Mouse (Mus musculus): ENCODE measurements around the gene Rnase9. TPM values are rescaled to one million over a fixed set of nuclear protein-coding genes. Genes with fewer than 3 reads are reported as not detected.

The Rnase9 gene
- polyA plus RNA-seq (2015; fragmentation: Nextera tagmentation; extraction: Ambion mirVana) = not detected in 2 replicates

GRCm38 (mm10) chr14:51041769-51042168 is at the start of gene Rnase9:
Gene Rnase9 (minus strand): TSS chr14:51041869.
- 76% methylated on average over 6 of the region's 6 CpGs for WGBS
- no peak for ATAC-seq (ENCODE audit: insufficient number of reproducible peaks, insufficient read depth, low FRiP score, low TSS enrichment, low read depth)

DNA sequence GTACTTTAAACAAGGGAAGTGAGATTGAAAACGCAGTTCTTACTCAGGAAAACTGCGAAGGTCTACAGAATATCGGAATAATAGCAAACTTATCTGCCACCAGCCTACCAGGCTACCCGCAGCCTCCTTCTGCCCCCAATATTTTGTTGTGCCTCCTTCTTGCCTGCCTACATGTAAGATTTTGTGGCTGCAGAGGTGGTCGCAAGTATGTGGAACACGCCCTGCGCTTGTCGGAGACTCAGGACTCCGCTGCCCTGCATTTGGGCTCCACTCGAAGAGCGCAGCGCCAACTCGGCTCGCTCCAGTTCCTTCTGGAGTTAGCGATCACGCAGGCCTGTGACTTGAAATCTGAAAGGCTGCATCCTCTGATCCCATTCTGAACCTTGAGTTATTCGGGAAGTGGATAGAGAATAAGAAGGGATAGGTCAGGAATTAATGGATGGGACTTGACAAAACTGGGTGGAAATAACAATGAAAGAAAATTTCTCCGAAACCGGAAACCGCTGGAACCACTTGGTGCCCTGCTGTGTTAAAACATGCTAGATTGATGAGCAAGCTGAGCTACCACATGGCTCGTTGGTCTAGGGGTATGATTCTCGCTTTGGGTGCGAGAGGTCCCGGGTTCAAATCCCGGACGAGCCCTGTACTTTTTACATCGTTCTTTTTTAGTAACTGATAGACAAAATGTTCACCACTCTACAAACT is 48.6 kb upstream of the Rnase9 start:
- no peaks in the 10 kb centered on the region for H3K9me3 ChIP-seq
- H3K36me3 ChIP-seq = no peaks in the 10 kb centered on the region
- H3K9ac ChIP-seq = peak overlapping the region; percentile 72
- peak; percentile 45 for ATAC-seq (ENCODE audit: insufficient number of reproducible peaks, insufficient read depth, low FRiP score, low TSS enrichment, low read depth)
- H3K4me3 ChIP-seq = peak overlapping the region; percentile 73
- WGBS = under 1% methylated on average over 27 of the region's 27 CpGs
- no peaks in the 10 kb centered on the region for H3K4me1 ChIP-seq
- H3K4me2 ChIP-seq = peak overlapping the region; percentile 73
- no peaks in the 10 kb centered on the region for H3K27me3 ChIP-seq
- H3K27ac ChIP-seq = peak overlapping the region; percentile 88

More at GRCm38 (mm10) chr14:51041769-51042168, at the start of gene Rnase9:
- H3K36me3 ChIP-seq = no peaks in the 10 kb centered on the region
- no peak within 1 kb of the TSS for H3K27ac ChIP-seq
- no peaks in the 10 kb centered on the region for H3K27me3 ChIP-seq
- H3K4me2 ChIP-seq = no peak within 1 kb of the TSS
- H3K9ac ChIP-seq = no peak within 1 kb of the TSS
- H3K9me3 ChIP-seq = no peaks in the 10 kb centered on the region
- no peaks in the 10 kb centered on the region for H3K4me1 ChIP-seq
- H3K4me3 ChIP-seq = no peak within 1 kb of the TSS

- Histone ChIP-seq H3K27me3 (no peaks in the 10 kb centered on the region), H3K36me3 (no peaks in the 10 kb centered on the region), H3K4me1 (no peaks in the 10 kb centered on the region), H3K4me2 (peak overlapping the region; percentile 73), H3K9ac (peak overlapping the region; percentile 72), H3K4me3 (peak overlapping the region; percentile 73), H3K27ac (peak overlapping the region; percentile 88), H3K9me3 (no peaks in the 10 kb centered on the region)
- peak; percentile 21; the same call in 1 of the 2 replicates for ATAC-seq (ENCODE audit: insufficient number of reproducible peaks, insufficient read depth, low FRiP score, low TSS enrichment, low read depth)
- 0% methylated on average over 15 of the region's 15 CpGs for WGBS
Observed at GRCm38 (mm10) chr14:51089674-51090076, 48.0 kb upstream of the Rnase9 start.

GRCm38 (mm10) chr14:51088970-51089673 is 47.5 kb upstream of the Rnase9 start:
- H3K4me2 ChIP-seq = peak overlapping the region; percentile 73
- no peaks in the 10 kb centered on the region for H3K9me3 ChIP-seq
- H3K4me3 ChIP-seq = peak overlapping the region; percentile 73
- H3K4me1 ChIP-seq = 0 out of 2 replicates have a peak, but pooled peaks cover under 1% of the 10 kb centered on the region
- peak; percentile 89 for ATAC-seq (ENCODE audit: insufficient number of reproducible peaks, insufficient read depth, low FRiP score, low TSS enrichment, low read depth)
- no peaks in the 10 kb centered on the region for H3K27me3 ChIP-seq
- under 1% methylated on average over 34 of the region's 34 CpGs for WGBS
- peak overlapping the region; percentile 72 for H3K9ac ChIP-seq
- H3K36me3 ChIP-seq = no peaks in the 10 kb centered on the region
- peak overlapping the region; percentile 88 for H3K27ac ChIP-seq

DNA sequence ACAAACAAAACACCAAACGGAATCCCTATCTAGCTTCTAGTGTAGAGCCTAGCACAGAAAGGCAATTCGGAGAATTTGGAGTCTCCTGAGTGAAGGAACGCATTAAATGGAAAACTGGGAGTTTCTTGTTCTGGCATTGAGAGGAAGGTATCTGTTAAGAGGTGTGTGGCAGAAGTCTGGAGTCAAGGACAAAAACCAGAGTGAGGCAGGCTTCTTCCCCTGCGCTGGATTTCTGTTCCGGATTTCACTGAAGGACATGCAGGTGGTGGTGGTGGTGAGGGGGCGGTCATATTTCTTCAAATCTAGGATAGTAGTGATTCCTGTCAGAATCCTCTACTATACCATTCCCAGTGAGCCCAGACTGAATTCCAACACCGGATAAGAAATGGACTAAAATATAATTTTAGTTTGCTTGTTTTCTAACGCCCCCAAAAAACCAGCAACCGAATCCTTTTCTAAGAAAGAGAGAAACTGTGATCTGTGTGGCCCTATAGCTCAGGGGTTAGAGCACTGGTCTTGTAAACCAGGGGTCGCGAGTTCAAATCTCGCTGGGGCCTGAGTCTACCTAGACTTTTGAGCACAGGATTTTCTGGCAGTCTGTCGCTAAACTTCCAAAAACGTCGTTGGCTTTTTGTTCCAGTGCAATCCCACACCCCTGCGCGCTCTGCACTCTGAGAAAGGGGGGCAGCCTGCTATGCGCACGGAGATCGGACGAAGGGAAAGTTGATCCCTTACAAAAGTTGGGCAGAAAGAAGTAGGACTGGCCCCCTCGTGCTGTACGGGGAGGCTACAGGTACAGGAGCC is 46.7 kb upstream of the Rnase9 start:
- Histone ChIP-seq H3K4me3 (peak overlapping the region; percentile 73), H3K9ac (peak overlapping the region; percentile 72), H3K4me2 (peak overlapping the region; percentile 73), H3K27ac (peak overlapping the region; percentile 82), H3K36me3 (no peaks in the 10 kb centered on the region), H3K9me3 (no peaks in the 10 kb centered on the region), H3K4me1 (peaks cover 6% of the 10 kb centered on the region; the same call in 1 of the 2 replicates), H3K27me3 (no peaks in the 10 kb centered on the region)
- 1% methylated on average over 23 of the region's 23 CpGs for WGBS
- ATAC-seq (ENCODE audit: insufficient number of reproducible peaks, insufficient read depth, low FRiP score, low TSS enrichment, low read depth) = 0 out of 2 replicates have a peak, but pooled peaks have one; percentile 28

DNA sequence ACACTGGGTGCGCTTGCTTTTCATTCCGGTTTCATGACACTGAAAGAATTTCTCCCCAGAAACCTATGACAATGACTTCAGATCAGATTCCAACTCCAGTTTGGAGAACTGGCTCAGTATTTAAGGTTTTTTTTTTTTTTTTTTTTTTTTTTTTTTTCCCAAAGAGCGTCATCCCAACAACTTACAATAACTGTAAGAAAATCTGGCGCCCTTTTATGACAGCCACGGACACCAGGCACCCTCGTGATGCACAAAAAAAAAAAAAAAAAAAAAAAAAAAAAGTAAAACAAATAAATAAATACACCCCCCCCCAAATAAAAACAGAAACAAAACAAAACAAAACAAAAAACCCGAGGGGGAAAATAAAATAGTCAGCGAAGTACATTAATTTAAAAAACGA is 46.1 kb upstream of the Rnase9 start:
- Histone ChIP-seq H3K27me3 (no peaks in the 10 kb centered on the region), H3K9ac (no peak overlapping the region), H3K4me3 (peak overlapping the region; percentile 73), H3K36me3 (no peaks in the 10 kb centered on the region), H3K4me2 (peak overlapping the region; percentile 73), H3K4me1 (peaks cover 11% of the 10 kb centered on the region; the same call in 1 of the 2 replicates), H3K27ac (no peak overlapping the region), H3K9me3 (no peaks in the 10 kb centered on the region)
- no peak for ATAC-seq (ENCODE audit: insufficient number of reproducible peaks, insufficient read depth, low FRiP score, low TSS enrichment, low read depth)
- WGBS = 7% methylated on average over 9 of the region's 9 CpGs

DNA sequence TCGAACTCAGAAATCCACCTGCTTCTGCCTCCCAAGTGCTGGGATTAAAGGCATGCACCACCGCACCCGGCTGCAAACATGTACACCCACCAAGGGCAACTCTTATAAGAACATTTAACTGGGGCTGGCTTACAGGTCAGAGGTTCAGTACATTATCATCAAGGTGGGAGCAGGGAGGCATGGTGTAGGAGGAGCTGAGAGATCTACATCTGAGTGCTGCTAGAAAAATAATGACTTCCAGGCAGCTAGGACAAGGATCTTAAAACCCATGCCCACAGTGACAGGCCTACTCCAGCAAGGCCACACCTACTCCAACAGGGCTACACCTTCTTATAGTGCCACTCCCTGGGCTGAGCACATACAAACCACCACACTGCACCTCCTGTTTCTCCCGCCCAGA is 44.2 kb upstream of the Rnase9 start:
- Histone ChIP-seq H3K27ac (no peak overlapping the region), H3K36me3 (no peaks in the 10 kb centered on the region), H3K27me3 (0 out of 2 replicates have a peak, but pooled peaks cover 5% of the 10 kb centered on the region), H3K4me1 (peaks cover 15% of the 10 kb centered on the region; the same call in 1 of the 2 replicates), H3K4me2 (no peak overlapping the region), H3K9ac (no peak overlapping the region), H3K4me3 (no peak overlapping the region), H3K9me3 (no peaks in the 10 kb centered on the region)
- ATAC-seq (ENCODE audit: insufficient number of reproducible peaks, insufficient read depth, low FRiP score, low TSS enrichment, low read depth) = no peak
- WGBS = 86% methylated on average over 4 of the region's 4 CpGs

GRCm38 (mm10) chr14:51085086-51085485 is 43.4 kb upstream of the Rnase9 start:
- peaks cover 7% of the 10 kb centered on the region; the same call in 1 of the 2 replicates for H3K27me3 ChIP-seq
- no peak for ATAC-seq (ENCODE audit: insufficient number of reproducible peaks, insufficient read depth, low FRiP score, low TSS enrichment, low read depth)
- no peaks in the 10 kb centered on the region for H3K9me3 ChIP-seq
- 82% methylated on average over 2 of the region's 2 CpGs for WGBS
- H3K4me2 ChIP-seq = no peak overlapping the region
- no peaks in the 10 kb centered on the region for H3K36me3 ChIP-seq
- peaks cover 15% of the 10 kb centered on the region; the same call in 1 of the 2 replicates for H3K4me1 ChIP-seq
- H3K9ac ChIP-seq = no peak overlapping the region
- H3K27ac ChIP-seq = no peak overlapping the region
- H3K4me3 ChIP-seq = no peak overlapping the region

GRCm38 (mm10) chr14:51083805-51084204 is 42.1 kb upstream of the Rnase9 start:
- peak overlapping the region; percentile 23 for H3K9ac ChIP-seq
- no peaks in the 10 kb centered on the region for H3K9me3 ChIP-seq
- WGBS = 4% methylated on average over 7 of the region's 7 CpGs
- peak overlapping the region; percentile 59 for H3K4me3 ChIP-seq
- H3K4me2 ChIP-seq = peak overlapping the region; percentile 90
- no peaks in the 10 kb centered on the region for H3K36me3 ChIP-seq
- peaks cover 15% of the 10 kb centered on the region; the same call in 1 of the 2 replicates for H3K4me1 ChIP-seq
- H3K27ac ChIP-seq = no peak overlapping the region
- peaks cover 9% of the 10 kb centered on the region; the same call in 1 of the 2 replicates for H3K27me3 ChIP-seq
- no peak for ATAC-seq (ENCODE audit: insufficient number of reproducible peaks, insufficient read depth, low FRiP score, low TSS enrichment, low read depth)

- Histone ChIP-seq H3K9me3 (no peaks in the 10 kb centered on the region), H3K4me2 (peak overlapping the region; percentile 90), H3K4me3 (peak overlapping the region; percentile 59), H3K36me3 (no peaks in the 10 kb centered on the region), H3K27ac (no peak overlapping the region), H3K27me3 (peaks cover 9% of the 10 kb centered on the region; the same call in 1 of the 2 replicates), H3K9ac (peak overlapping the region; percentile 74), H3K4me1 (peaks cover 15% of the 10 kb centered on the region; the same call in 1 of the 2 replicates)
- peak; percentile 22; the same call in 1 of the 2 replicates for ATAC-seq (ENCODE audit: insufficient number of reproducible peaks, insufficient read depth, low FRiP score, low TSS enrichment, low read depth)
- 2% methylated on average over 40 of the region's 40 CpGs for WGBS
Observed at GRCm38 (mm10) chr14:51082599-51083581, 41.2 kb upstream of the Rnase9 start.

Data from embryonic facial prominence, embryonic 13.5 days (tissue).